Mouse (Mus musculus): ENCODE measurements around the gene Tmem131l.

DNA sequence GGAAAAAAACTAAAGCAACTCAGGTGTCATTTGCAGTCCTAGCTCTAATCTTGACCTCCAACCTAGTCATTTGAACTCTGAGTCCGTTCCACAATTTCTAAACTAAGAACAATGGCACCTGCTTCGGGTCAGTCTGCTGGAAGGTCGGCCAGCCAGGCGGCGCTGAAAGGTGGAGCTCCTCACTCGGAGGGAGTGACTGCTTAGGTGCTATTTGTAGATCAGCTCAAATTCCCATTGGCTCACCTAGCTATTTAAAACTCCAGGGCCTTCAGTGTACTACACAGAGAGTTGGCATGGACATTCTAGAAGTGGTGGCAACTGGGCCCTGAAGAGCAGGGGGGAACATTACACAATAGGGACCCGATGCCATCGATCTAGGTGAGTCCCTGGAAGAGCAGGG is 86.1 kb downstream of the Tmem131l start:
- TF ChIP-seq CTCF (conservative IDR thresholded peaks at IDR 0.05; ENCODE audit: insufficient read depth, insufficient read length, low read depth, low read length) (no peak), POLR2A (IDR thresholded peaks at IDR 0.05; ENCODE audit: low read depth, low read length) (no peak)
